Mouse (Mus musculus): ENCODE data around the gene Zscan25.
A peak's percentile ranks its signal among the peaks of the same experiment; 100 is the strongest.

DNA sequence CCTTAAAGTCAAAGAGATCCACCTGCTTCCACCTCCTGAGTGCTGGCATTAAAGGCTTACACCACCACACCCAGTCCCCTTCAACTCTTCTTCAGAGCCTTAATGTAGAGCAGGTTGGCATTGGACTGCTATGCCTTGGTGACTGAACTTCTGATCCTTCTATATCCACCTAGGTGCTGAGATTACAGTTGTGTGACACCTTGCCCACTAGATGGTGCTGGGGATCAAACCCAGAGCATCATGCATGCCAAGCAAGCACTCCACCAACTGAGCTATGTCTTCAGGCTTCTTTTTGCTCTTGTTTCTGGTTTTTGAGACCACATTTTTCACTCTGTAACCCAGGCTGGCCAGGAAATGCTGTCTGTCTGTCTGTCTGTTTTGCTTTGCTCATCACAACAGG lies 45.7 kb upstream of the Zscan25 start:
- no peak for TF ChIP-seq GATA1 (IDR thresholded peaks at IDR 0.05; ENCODE audit: low read depth, low read length)
- TF ChIP-seq HCFC1 (IDR thresholded peaks at IDR 0.05; ENCODE audit: low read depth, low read length): no peak
- TF ChIP-seq CTCF (IDR thresholded peaks at IDR 0.05 in 2 of 3, conservative IDR thresholded peaks at IDR 0.05 in 1 of 3; ENCODE audit: control insufficient read depth in 1 of 3, insufficient read depth in 1 of 3, low read depth in 2 of 3, low read length in 3 of 3, poor library complexity in 1 of 3, severe bottlenecking in 1 of 3): peak; percentile 46 to 66 (median 49)
- TF ChIP-seq POLR2A (IDR thresholded peaks at IDR 0.05; ENCODE audit: control insufficient read depth in 1 of 2, insufficient read depth in 1 of 2, low read depth in 1 of 2, low read length in 2 of 2, poor library complexity in 1 of 2): no peak
